Mouse (Mus musculus): Measurements from ENCODE around the gene 1700001P01Rik. TPM values are rescaled to one million over a fixed set of nuclear protein-coding genes. Genes with fewer than 3 reads are reported as not detected.
A peak's percentile ranks its signal among the peaks of the same experiment; 100 is the strongest.

Gene 1700001P01Rik
- polyA plus RNA-seq, 1 experiment from 2014 or later, result not detected

- ATAC-seq (ENCODE audit: insufficient number of reproducible peaks, insufficient read depth, low FRiP score, low read depth), result no peak
- peak overlapping the region in 1 of 2 experiments; percentile 42; a peak in 1 of 4 replicates for H3K27ac ChIP-seq (replicated peaks in 1 of 2; ENCODE audit: control insufficient read depth in 1 of 2, insufficient read depth in 1 of 2, low read depth in 2 of 2, low read length in 2 of 2)
- WGBS, result 69% methylated on average over 5 of the region's 5 CpGs
- H3K9me3 ChIP-seq (ENCODE audit: control insufficient read depth, low read length), result no peaks in the 10 kb centered on the region
- H3K4me2 ChIP-seq (ENCODE audit: low read length), result no peak overlapping the region
- no peaks in the 10 kb centered on the region for H3K27me3 ChIP-seq (ENCODE audit: control insufficient read depth, insufficient read depth, low read length)
- H3K4me3 ChIP-seq (ENCODE audit: control insufficient read depth in 1 of 2, insufficient read depth in 1 of 2, low read depth in 1 of 2, low read length in 2 of 2), result no peak overlapping the region
- peaks cover 59% of the 10 kb centered on the region for H3K36me3 ChIP-seq (ENCODE audit: control insufficient read depth, insufficient read depth, low read length)
- peaks cover 48 to 59% of the 10 kb centered on the region in 2 experiments for H3K4me1 ChIP-seq (ENCODE audit: control insufficient read depth in 2 of 2, insufficient read depth in 2 of 2, low read length in 2 of 2)
- no peak overlapping the region for H3K9ac ChIP-seq (ENCODE audit: low read length)
These were observed 44.2 kb upstream of the 1700001P01Rik start for GRCm38 (mm10) chr11:97819923-97820322.

DNA sequence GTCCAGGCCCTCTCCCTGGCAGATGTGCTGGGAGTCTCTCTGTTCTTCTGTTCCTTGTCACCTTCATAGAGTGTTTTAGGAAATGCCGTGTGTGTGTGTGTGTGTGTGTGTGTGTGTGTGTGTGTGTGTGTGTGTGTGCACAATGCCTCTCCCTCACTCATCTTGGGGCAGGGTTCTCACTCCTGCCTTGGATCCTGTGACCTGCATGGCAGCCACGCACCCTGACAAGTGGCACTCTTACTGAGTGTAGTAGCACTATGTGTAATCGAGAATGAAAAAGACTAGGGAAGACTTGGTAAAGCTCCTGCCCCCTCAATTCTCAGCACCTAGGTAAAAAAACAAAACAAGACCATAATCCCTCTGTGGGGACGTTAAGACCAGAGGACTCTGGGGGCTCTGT, 43.4 kb upstream of the 1700001P01Rik start:
- peaks cover 48 to 64% of the 10 kb centered on the region in 2 experiments for H3K4me1 ChIP-seq (ENCODE audit: control insufficient read depth in 2 of 2, insufficient read depth in 2 of 2, low read length in 2 of 2)

DNA sequence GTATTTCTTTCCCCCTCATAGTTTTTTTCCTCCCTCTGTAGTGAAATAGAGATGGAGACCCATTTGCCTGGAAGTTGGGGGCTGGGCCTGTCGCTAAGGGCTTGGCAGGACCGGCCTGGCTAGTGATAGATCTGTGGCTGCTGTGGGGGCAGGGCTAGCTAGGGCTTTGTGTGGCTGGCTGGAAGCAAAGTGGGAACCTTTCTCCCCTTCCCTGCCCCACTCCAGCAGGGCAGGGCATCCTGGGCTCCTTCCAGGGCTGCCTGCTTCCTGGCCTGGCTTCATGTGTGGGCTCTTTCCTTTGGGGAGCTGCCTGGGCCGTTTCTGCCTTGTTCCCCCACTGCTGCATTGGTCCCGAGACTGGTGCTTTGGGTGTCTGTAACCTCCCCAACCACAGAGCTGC, 42.9 kb upstream of the 1700001P01Rik start:
- no peaks in the 10 kb centered on the region for H3K27me3 ChIP-seq (ENCODE audit: control insufficient read depth, insufficient read depth, low read length)
- WGBS, result 16% methylated on average over 4 of the region's 4 CpGs
- peaks cover 59% of the 10 kb centered on the region for H3K36me3 ChIP-seq (ENCODE audit: control insufficient read depth, insufficient read depth, low read length)
- H3K27ac ChIP-seq (replicated peaks in 1 of 2; ENCODE audit: control insufficient read depth in 1 of 2, insufficient read depth in 1 of 2, low read depth in 2 of 2, low read length in 2 of 2), result peak overlapping the region; percentile 51 to 73
- ATAC-seq (ENCODE audit: insufficient number of reproducible peaks, insufficient read depth, low FRiP score, low read depth), result no peak
- peaks cover 48 to 65% of the 10 kb centered on the region in 2 experiments for H3K4me1 ChIP-seq (ENCODE audit: control insufficient read depth in 2 of 2, insufficient read depth in 2 of 2, low read length in 2 of 2)
- peak overlapping the region; percentile 57 for H3K9ac ChIP-seq (ENCODE audit: low read length)
- H3K4me2 ChIP-seq (ENCODE audit: low read length), result no peak overlapping the region; the same call in 1 of the 2 replicates
- no peak overlapping the region for H3K4me3 ChIP-seq (ENCODE audit: control insufficient read depth in 1 of 2, insufficient read depth in 1 of 2, low read depth in 1 of 2, low read length in 2 of 2)
- H3K9me3 ChIP-seq (ENCODE audit: control insufficient read depth, low read length), result no peaks in the 10 kb centered on the region

More for the DNA sequence above, 43.4 kb upstream of the 1700001P01Rik start:
- H3K9me3 ChIP-seq (ENCODE audit: control insufficient read depth, low read length), result no peaks in the 10 kb centered on the region
- H3K27ac ChIP-seq (replicated peaks in 1 of 2; ENCODE audit: control insufficient read depth in 1 of 2, insufficient read depth in 1 of 2, low read depth in 2 of 2, low read length in 2 of 2), result peak overlapping the region; percentile 51 to 73; a peak in 3 of 4 replicates
- H3K36me3 ChIP-seq (ENCODE audit: control insufficient read depth, insufficient read depth, low read length), result peaks cover 58% of the 10 kb centered on the region
- 54% methylated on average over 4 of the region's 4 CpGs for WGBS
- no peak overlapping the region for H3K4me2 ChIP-seq (ENCODE audit: low read length)
- peak overlapping the region; percentile 57; the same call in 1 of the 2 replicates for H3K9ac ChIP-seq (ENCODE audit: low read length)
- no peaks in the 10 kb centered on the region for H3K27me3 ChIP-seq (ENCODE audit: control insufficient read depth, insufficient read depth, low read length)
- H3K4me3 ChIP-seq (ENCODE audit: control insufficient read depth in 1 of 2, insufficient read depth in 1 of 2, low read depth in 1 of 2, low read length in 2 of 2), result no peak overlapping the region
- ATAC-seq (ENCODE audit: insufficient number of reproducible peaks, insufficient read depth, low FRiP score, low read depth), result no peak

- Histone ChIP-seq H3K27me3 (ENCODE audit: control insufficient read depth, insufficient read depth, low read length) (no peaks in the 10 kb centered on the region), H3K4me2 (ENCODE audit: low read length) (no peak overlapping the region), H3K4me3 (ENCODE audit: control insufficient read depth in 1 of 2, insufficient read depth in 1 of 2, low read depth in 1 of 2, low read length in 2 of 2) (no peak overlapping the region), H3K27ac (replicated peaks in 1 of 2; ENCODE audit: control insufficient read depth in 1 of 2, insufficient read depth in 1 of 2, low read depth in 2 of 2, low read length in 2 of 2) (peak overlapping the region in 1 of 2 experiments; percentile 73; a peak in 2 of 4 replicates), H3K36me3 (ENCODE audit: control insufficient read depth, insufficient read depth, low read length) (peaks cover 58% of the 10 kb centered on the region), H3K4me1 (ENCODE audit: control insufficient read depth in 2 of 2, insufficient read depth in 2 of 2, low read length in 2 of 2) (peaks cover 51 to 70% of the 10 kb centered on the region in 2 experiments), H3K9ac (ENCODE audit: low read length) (peak overlapping the region; percentile 57), H3K9me3 (ENCODE audit: control insufficient read depth, low read length) (no peaks in the 10 kb centered on the region)
- 46% methylated on average over 6 of the region's 6 CpGs for WGBS
- ATAC-seq (ENCODE audit: insufficient number of reproducible peaks, insufficient read depth, low FRiP score, low read depth), result no peak
These were observed 42.3 kb upstream of the 1700001P01Rik start for GRCm38 (mm10) chr11:97818003-97818402.

DNA sequence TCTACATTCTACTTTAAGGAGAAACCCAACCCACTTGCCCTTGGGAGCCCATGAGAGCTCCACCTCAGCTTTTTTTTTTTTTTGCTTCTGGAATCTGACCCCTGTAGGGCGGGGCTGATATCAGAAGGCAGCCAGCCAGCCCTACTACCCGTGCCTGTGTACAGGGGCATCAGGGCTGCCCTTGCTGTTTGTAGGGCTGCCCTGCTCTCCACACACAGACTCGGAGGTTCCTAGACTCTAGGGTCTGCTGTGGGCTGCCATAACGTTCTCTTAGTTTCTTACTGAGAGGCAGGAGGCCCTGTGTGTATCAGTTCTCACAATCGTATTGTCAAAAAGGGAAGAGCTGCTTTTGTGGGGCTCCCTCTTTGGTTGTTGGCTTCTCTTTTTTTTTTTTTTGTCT, 41.7 kb upstream of the 1700001P01Rik start:
- no peak overlapping the region for H3K4me2 ChIP-seq (ENCODE audit: low read length)
- no peak overlapping the region; the same call in 1 of the 2 replicates for H3K9ac ChIP-seq (ENCODE audit: low read length)
- no peaks in the 10 kb centered on the region for H3K27me3 ChIP-seq (ENCODE audit: control insufficient read depth, insufficient read depth, low read length)
- H3K4me1 ChIP-seq (ENCODE audit: control insufficient read depth in 2 of 2, insufficient read depth in 2 of 2, low read length in 2 of 2), result peaks cover 57 to 77% of the 10 kb centered on the region in 2 experiments
- H3K27ac ChIP-seq (replicated peaks in 1 of 2; ENCODE audit: control insufficient read depth in 1 of 2, insufficient read depth in 1 of 2, low read depth in 2 of 2, low read length in 2 of 2), result peak overlapping the region; percentile 43 to 55; a peak in 2 of 4 replicates
- peaks cover 54% of the 10 kb centered on the region for H3K36me3 ChIP-seq (ENCODE audit: control insufficient read depth, insufficient read depth, low read length)
- no peak overlapping the region for H3K4me3 ChIP-seq (ENCODE audit: control insufficient read depth in 1 of 2, insufficient read depth in 1 of 2, low read depth in 1 of 2, low read length in 2 of 2)
- 28% methylated on average over 5 of the region's 5 CpGs for WGBS
- H3K9me3 ChIP-seq (ENCODE audit: control insufficient read depth, low read length), result no peaks in the 10 kb centered on the region
- ATAC-seq (ENCODE audit: insufficient number of reproducible peaks, insufficient read depth, low FRiP score, low read depth), result no peak

DNA sequence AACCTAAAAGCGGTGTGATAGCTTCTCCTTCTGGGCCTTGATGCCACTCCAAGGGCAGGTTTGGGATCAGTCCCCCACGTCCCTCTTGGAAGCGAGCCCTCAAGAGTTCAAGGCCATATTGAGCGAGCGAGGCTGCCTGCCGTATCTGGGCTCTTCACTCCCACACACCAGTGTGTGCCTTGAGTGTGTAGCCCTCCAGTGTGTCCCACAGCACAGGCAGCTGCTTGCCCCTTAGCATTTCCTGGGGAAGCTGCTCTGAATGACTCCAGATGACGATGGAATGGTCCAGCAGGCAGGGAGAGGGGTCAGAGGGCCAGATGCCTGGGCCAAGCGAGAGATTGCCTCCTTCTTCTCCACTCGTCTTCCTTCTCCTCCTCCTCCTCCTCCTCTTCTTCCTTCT, 41.2 kb upstream of the 1700001P01Rik start:
- peaks cover 60 to 81% of the 10 kb centered on the region in 2 experiments for H3K4me1 ChIP-seq (ENCODE audit: control insufficient read depth in 2 of 2, insufficient read depth in 2 of 2, low read length in 2 of 2)
- H3K36me3 ChIP-seq (ENCODE audit: control insufficient read depth, insufficient read depth, low read length), result peaks cover 55% of the 10 kb centered on the region
- 43% methylated on average over 9 of the region's 9 CpGs for WGBS
- H3K4me2 ChIP-seq (ENCODE audit: low read length), result no peak overlapping the region
- peak overlapping the region; percentile 25 to 55 for H3K27ac ChIP-seq (replicated peaks in 1 of 2; ENCODE audit: control insufficient read depth in 1 of 2, insufficient read depth in 1 of 2, low read depth in 2 of 2, low read length in 2 of 2)
- no peak for ATAC-seq (ENCODE audit: insufficient number of reproducible peaks, insufficient read depth, low FRiP score, low read depth)
- no peak overlapping the region for H3K4me3 ChIP-seq (ENCODE audit: control insufficient read depth in 1 of 2, insufficient read depth in 1 of 2, low read depth in 1 of 2, low read length in 2 of 2)
- H3K9me3 ChIP-seq (ENCODE audit: control insufficient read depth, low read length), result no peaks in the 10 kb centered on the region
- no peaks in the 10 kb centered on the region for H3K27me3 ChIP-seq (ENCODE audit: control insufficient read depth, insufficient read depth, low read length)
- H3K9ac ChIP-seq (ENCODE audit: low read length), result no peak overlapping the region

DNA sequence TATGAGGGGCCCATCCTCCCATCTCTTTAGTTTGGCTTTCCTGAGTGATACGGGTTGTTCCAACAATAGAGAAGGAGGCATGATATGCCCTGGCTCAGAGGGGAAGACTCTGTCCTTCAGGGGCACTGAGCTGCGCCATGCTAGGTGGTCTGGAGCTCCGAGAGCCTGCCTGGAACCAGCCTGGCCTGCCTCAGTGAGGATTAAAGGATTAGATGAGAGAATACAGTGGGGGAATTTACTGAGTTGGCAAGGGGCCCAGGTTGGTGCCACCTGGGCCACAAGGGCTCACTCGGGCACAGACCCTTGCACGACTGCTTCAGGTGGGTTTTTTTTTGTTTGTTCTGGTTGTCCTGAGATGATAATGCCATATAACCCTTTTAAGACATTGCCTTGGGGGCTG, 40.5 kb upstream of the 1700001P01Rik start:
- WGBS, result 57% methylated on average over 5 of the region's 5 CpGs
- peaks cover 55% of the 10 kb centered on the region for H3K36me3 ChIP-seq (ENCODE audit: control insufficient read depth, insufficient read depth, low read length)
- no peaks in the 10 kb centered on the region for H3K27me3 ChIP-seq (ENCODE audit: control insufficient read depth, insufficient read depth, low read length)
- peak overlapping the region; percentile 5; the same call in 1 of the 2 replicates for H3K9ac ChIP-seq (ENCODE audit: low read length)
- H3K9me3 ChIP-seq (ENCODE audit: control insufficient read depth, low read length), result no peaks in the 10 kb centered on the region
- H3K27ac ChIP-seq (replicated peaks in 1 of 2; ENCODE audit: control insufficient read depth in 1 of 2, insufficient read depth in 1 of 2, low read depth in 2 of 2, low read length in 2 of 2), result 0 out of 4 replicates have a peak overlapping the region, but pooled peaks of 1 of the 2 experiments have one; percentile 20
- H3K4me2 ChIP-seq (ENCODE audit: low read length), result no peak overlapping the region
- peaks cover 62 to 85% of the 10 kb centered on the region in 2 experiments for H3K4me1 ChIP-seq (ENCODE audit: control insufficient read depth in 2 of 2, insufficient read depth in 2 of 2, low read length in 2 of 2)
- no peak for ATAC-seq (ENCODE audit: insufficient number of reproducible peaks, insufficient read depth, low FRiP score, low read depth)
- H3K4me3 ChIP-seq (ENCODE audit: control insufficient read depth in 1 of 2, insufficient read depth in 1 of 2, low read depth in 1 of 2, low read length in 2 of 2), result no peak overlapping the region

DNA sequence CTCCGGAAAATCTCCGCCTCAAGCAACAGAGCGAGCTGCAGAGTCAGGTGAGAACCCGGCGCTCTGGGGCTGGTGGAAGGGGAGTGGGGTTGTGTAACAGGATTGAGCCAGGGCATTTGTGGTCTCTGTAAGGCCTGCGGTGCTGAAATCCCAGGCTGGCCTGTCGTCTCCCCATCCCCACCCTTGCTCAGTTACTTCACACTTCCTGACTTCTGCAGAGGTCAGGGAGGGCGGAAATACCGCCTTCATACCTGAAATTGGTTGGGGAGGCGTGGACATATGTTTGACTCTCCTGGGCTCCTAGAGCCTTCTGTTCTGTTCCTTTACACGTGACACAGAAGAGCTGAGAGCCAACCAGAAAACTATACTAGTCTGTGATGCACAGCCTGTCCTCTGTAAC, 40.0 kb upstream of the 1700001P01Rik start:
- ATAC-seq (ENCODE audit: insufficient number of reproducible peaks, insufficient read depth, low FRiP score, low read depth), result no peak
- Histone ChIP-seq H3K9ac (ENCODE audit: low read length) (no peak overlapping the region; the same call in 1 of the 2 replicates), H3K36me3 (ENCODE audit: control insufficient read depth, insufficient read depth, low read length) (peaks cover 55% of the 10 kb centered on the region), H3K27me3 (ENCODE audit: control insufficient read depth, insufficient read depth, low read length) (no peaks in the 10 kb centered on the region), H3K9me3 (ENCODE audit: control insufficient read depth, low read length) (no peaks in the 10 kb centered on the region), H3K4me1 (ENCODE audit: control insufficient read depth in 2 of 2, insufficient read depth in 2 of 2, low read length in 2 of 2) (peaks cover 60 to 85% of the 10 kb centered on the region in 2 experiments), H3K27ac (replicated peaks in 1 of 2; ENCODE audit: control insufficient read depth in 1 of 2, insufficient read depth in 1 of 2, low read depth in 2 of 2, low read length in 2 of 2) (0 out of 4 replicates have a peak overlapping the region, but pooled peaks of 1 of the 2 experiments have one; percentile 20), H3K4me2 (ENCODE audit: low read length) (no peak overlapping the region), H3K4me3 (ENCODE audit: control insufficient read depth in 1 of 2, insufficient read depth in 1 of 2, low read depth in 1 of 2, low read length in 2 of 2) (no peak overlapping the region)
- 73% methylated on average over 11 of the region's 11 CpGs for WGBS
